Comparison of ENCODE assay signal across 8 mouse cellular contexts in genomic region chr17:28553040-28553793, GRCm38 (mm10). TPM values are rescaled to one million over a fixed set of nuclear protein-coding genes. Genes with fewer than 3 reads are reported as not detected.
DNase-seq lines count a peak whose midpoint lies in the region; ATAC-seq and TF ChIP-seq lines count a peak whose summit lies in the region.

No protein-coding gene starts in this region.

- DNase-seq in B cell, adult 2 months, result peak; percentile 86 to 87
- peak; percentile 40 for DNase-seq in MEL-GATA-1-ER (ENCODE audit: extremely low read depth, low read depth)
- peak; percentile 84 to 88 for DNase-seq in cerebellum, postnatal 10 days
- DNase-seq in gastrocnemius, adult 8-10 months (ENCODE audit: low spot score in 2 of 2), result peak; percentile 28 to 47
- peak; percentile 54 to 84 for DNase-seq in layer of hippocampus, adult 18-20 months (ENCODE audit: low spot score in 2 of 2)
- peak; percentile 72 for DNase-seq in lung, postnatal 0 days (ENCODE audit: low spot score)
- DNase-seq in right cerebral cortex, postnatal 36 days (ENCODE audit: low spot score in 2 of 2), result peak; percentile 50 to 52

- peak; percentile 93 for TF ChIP-seq CTCF in lung, postnatal 0 days (IDR thresholded peaks at IDR 0.05)

- no peaks in the 10 kb centered on the region for H3K36me3 ChIP-seq in lung, postnatal 0 days (ENCODE audit: insufficient read depth, low read length)

- H3K27me3 ChIP-seq in lung, postnatal 0 days (replicated peaks; ENCODE audit: insufficient read depth, low read length), result no peaks in the 10 kb centered on the region

- H3K4me1 ChIP-seq in lung, postnatal 0 days (ENCODE audit: insufficient read depth, low read depth, low read length), result no peaks in the 10 kb centered on the region

- TF ChIP-seq EP300 in lung, postnatal 0 days (IDR thresholded peaks at IDR 0.05), result no peak

- ATAC-seq in lung, postnatal 0 days, result peak; percentile 72
- no peak for ATAC-seq in erythroid progenitor cell, adult 5-6 weeks (replicated peaks; ENCODE audit: low FRiP score, poor library complexity, severe bottlenecking)

- no peak overlapping the region for H3K4me3 ChIP-seq in lung, postnatal 0 days (ENCODE audit: low read depth, low read length)

- 6% methylated on average over 14 of the region's 14 CpGs for WGBS in lung, postnatal 0 days

- H3K27ac ChIP-seq in lung, postnatal 0 days (ENCODE audit: low read length), result no peak overlapping the region

- no peak overlapping the region for H3K9ac ChIP-seq in lung, postnatal 0 days (replicated peaks; ENCODE audit: low read depth)

- H3K9me3 ChIP-seq in lung, postnatal 0 days (ENCODE audit: low read length), result no peaks in the 10 kb centered on the region

- H3K4me2 ChIP-seq in lung, postnatal 0 days (replicated peaks; ENCODE audit: low read depth, low read length), result no peak overlapping the region

RNA-seq across cellular contexts. Expression of gene Clpsl2, which starts 4.0 kb away (rescaled TPM):
- total RNA-seq in gastrocnemius, adult 8-10 months (2022), result not detected
- total RNA-seq in layer of hippocampus, adult 18-20 months (2021), result not detected
- not detected in 2 replicates for polyA plus RNA-seq in lung, postnatal 0 days (2015; fragmentation: Nextera tagmentation; extraction: Ambion mirVana)
- total RNA-seq in erythroid progenitor cell, adult 5-6 weeks (2015; ENCODE audit: low replicate concordance), result not detected in 2 replicates
- total RNA-seq in erythroid progenitor cell, adult 5-6 weeks (2017; ENCODE audit: low replicate concordance), result not detected in 2 replicates

RNA-seq across cellular contexts. Expression of gene Clps, which starts 7.3 kb away (rescaled TPM):
- not detected for total RNA-seq in gastrocnemius, adult 8-10 months (2022)
- not detected for total RNA-seq in layer of hippocampus, adult 18-20 months (2021)
- polyA plus RNA-seq in lung, postnatal 0 days (2015; fragmentation: Nextera tagmentation; extraction: Ambion mirVana), result 0.32 and 0.42 TPM in 2 replicates
- total RNA-seq in erythroid progenitor cell, adult 5-6 weeks (2015; ENCODE audit: low replicate concordance), result not detected in 2 replicates
- not detected in 2 replicates for total RNA-seq in erythroid progenitor cell, adult 5-6 weeks (2017; ENCODE audit: low replicate concordance)

RNA-seq across cellular contexts. Expression of gene Lhfpl5, which starts 22.2 kb away (rescaled TPM):
- not detected for total RNA-seq in gastrocnemius, adult 8-10 months (2022)
- total RNA-seq in layer of hippocampus, adult 18-20 months (2021), result 1 to 10 TPM; 3.8 to 3.9 TPM
- 0.07 and 0.25 TPM in 2 replicates for polyA plus RNA-seq in lung, postnatal 0 days (2015; fragmentation: Nextera tagmentation; extraction: Ambion mirVana)
- not detected in 2 replicates for total RNA-seq in erythroid progenitor cell, adult 5-6 weeks (2015; ENCODE audit: low replicate concordance)
- total RNA-seq in erythroid progenitor cell, adult 5-6 weeks (2017; ENCODE audit: low replicate concordance), result not detected in 2 replicates

RNA-seq across cellular contexts. Expression of gene Armc12, which starts 22.6 kb away (rescaled TPM):
- total RNA-seq in gastrocnemius, adult 8-10 months (2022), result not detected
- not detected for total RNA-seq in layer of hippocampus, adult 18-20 months (2021)
- not detected in 2 replicates for polyA plus RNA-seq in lung, postnatal 0 days (2015; fragmentation: Nextera tagmentation; extraction: Ambion mirVana)
- total RNA-seq in erythroid progenitor cell, adult 5-6 weeks (2015; ENCODE audit: low replicate concordance), result not detected in 2 replicates
- total RNA-seq in erythroid progenitor cell, adult 5-6 weeks (2017; ENCODE audit: low replicate concordance), result not detected in 2 replicates

RNA-seq across cellular contexts. Expression of gene Fkbp5, which starts 35.9 kb away (rescaled TPM):
- 100 to 1,000 TPM in 1 of 4 experiments, 10 to 100 TPM in 3; 39.2 to 148 (median 53.2) TPM for total RNA-seq in gastrocnemius, adult 8-10 months (2022)
- total RNA-seq in layer of hippocampus, adult 18-20 months (2021), result 10 to 100 TPM; 81.9 to 84.3 TPM
- 15.8 and 26.9 TPM in 2 replicates for polyA plus RNA-seq in lung, postnatal 0 days (2015; fragmentation: Nextera tagmentation; extraction: Ambion mirVana)
- total RNA-seq in erythroid progenitor cell, adult 5-6 weeks (2015; ENCODE audit: low replicate concordance), result 5.9 and 6.8 TPM in 2 replicates
- total RNA-seq in erythroid progenitor cell, adult 5-6 weeks (2017; ENCODE audit: low replicate concordance), result 7.6 and 10.6 TPM in 2 replicates

Comparison
In these comparisons a context has a peak if more than half of its experiments do, and no peak if none do; other contexts are left out.
1. RNA of gene Lhfpl5, which starts 22.2 kb away (total RNA-seq): 3.8 to 3.9 TPM in layer of hippocampus, adult 18-20 months; not detected in gastrocnemius, adult 8-10 months and not detected in erythroid progenitor cell, adult 5-6 weeks; every median in the first group is over 4 times any median in the second.
2. Peak in every context shown above with its lines, with median percentiles within 50 percentile points of each other: DNase-seq.